Mouse (Mus musculus): ENCODE data around the gene Lsm4. TPM values are rescaled to one million over a fixed set of nuclear protein-coding genes. Genes with fewer than 3 reads are reported as not detected.

Gene Lsm4
- total and polyA plus RNA-seq, 3 experiments, result 143 to 240 (median 168) TPM

GRCm38 (mm10) chr8:70688136-70688535 is 15.1 kb downstream of the Lsm4 start:
- dilution Hi-C loops (cut with MboI; ENCODE audit: extremely low pct_ligation_motif_present, extremely low pct_unique_long_range_greater_than_20kb, low sequenced_read_pairs) (no loop called here), in situ Hi-C loops (cut with MboI; ENCODE audit: low pct_ligation_motif_present, low pct_unique_long_range_greater_than_20kb, low sequenced_read_pairs) (no loop called here)
- Histone ChIP-seq H3K79me2 (replicated peaks; ENCODE audit: control insufficient read depth, extremely low read depth, insufficient read depth, poor library complexity, severe bottlenecking) (no peaks in the 10 kb centered on the region), H3K4me3 (replicated peaks in 1 of 3; ENCODE audit: low read depth in 2 of 3, low read length in 2 of 3, poor library complexity in 1 of 3) (no peak overlapping the region), H3K27me3 (replicated peaks) (no peaks in the 10 kb centered on the region), H3K4me2 (ENCODE audit: insufficient read depth, low read depth, poor library complexity, severe bottlenecking) (no peak overlapping the region), H3K27ac (ENCODE audit: insufficient read depth, low read depth) (no peak overlapping the region), H3K9me3 (replicated peaks; ENCODE audit: low read length) (no peaks in the 10 kb centered on the region), H3K9ac (ENCODE audit: insufficient read depth, low read depth) (no peak overlapping the region), H3K36me3 (replicated peaks in 1 of 2; ENCODE audit: control insufficient read depth in 1 of 2, insufficient read depth in 1 of 2, low read length in 1 of 2) (no peaks in the 10 kb centered on the region), H3K4me1 (ENCODE audit: control insufficient read depth in 1 of 2, insufficient read depth in 2 of 2) (peaks cover 7 to 47% of the 10 kb centered on the region in 2 experiments)
- DNase-seq (ENCODE audit: extremely low read depth), result no peak
- TF ChIP-seq ZC3H11A (IDR thresholded peaks at IDR 0.05; ENCODE audit: low read depth, low read length), result no peak
- TF ChIP-seq BHLHE40 (IDR thresholded peaks at IDR 0.05; ENCODE audit: low read depth, low read length), result no peak
- no peak for TF ChIP-seq USF2 (conservative IDR thresholded peaks at IDR 0.05; ENCODE audit: low read depth, low read length)
- TF ChIP-seq TBP (conservative IDR thresholded peaks at IDR 0.05; ENCODE audit: low read depth, low read length), result no peak
- TF ChIP-seq KAT2A (IDR thresholded peaks at IDR 0.05; ENCODE audit: insufficient replicate concordance, low read length), result no peak
- no peak for TF ChIP-seq POLR2A (IDR thresholded peaks at IDR 0.05; ENCODE audit: low read depth, low read length)
- TF ChIP-seq CTCF (conservative IDR thresholded peaks at IDR 0.05 in 1 of 2, IDR thresholded peaks at IDR 0.05 in 1 of 2; ENCODE audit: low read depth in 2 of 2, low read length in 2 of 2), result no peak
- TF ChIP-seq HCFC1 (IDR thresholded peaks at IDR 0.05; ENCODE audit: low read depth, low read length), result no peak
- no peak for TF ChIP-seq UBTF (IDR thresholded peaks at IDR 0.05; ENCODE audit: low read depth, low read length)
- TF ChIP-seq EP300 (IDR thresholded peaks at IDR 0.05; ENCODE audit: low read length), result no peak
- TF ChIP-seq RCOR1 (conservative IDR thresholded peaks at IDR 0.05; ENCODE audit: low read depth, low read length), result no peak
- TF ChIP-seq CHD2 (IDR thresholded peaks at IDR 0.05; ENCODE audit: low read length), result no peak
- TF ChIP-seq USF1 (IDR thresholded peaks at IDR 0.05; ENCODE audit: low read depth, low read length), result no peak

GRCm38 (mm10) chr8:70689892-70690390 is 16.9 kb downstream of the Lsm4 start:
- Histone ChIP-seq H3K9me3 (replicated peaks; ENCODE audit: low read length) (no peaks in the 10 kb centered on the region), H3K4me2 (ENCODE audit: insufficient read depth, low read depth, poor library complexity, severe bottlenecking) (no peak overlapping the region), H3K27ac (ENCODE audit: insufficient read depth, low read depth) (no peak overlapping the region), H3K4me3 (replicated peaks in 1 of 3; ENCODE audit: low read depth in 2 of 3, low read length in 2 of 3, poor library complexity in 1 of 3) (no peak overlapping the region), H3K9ac (ENCODE audit: insufficient read depth, low read depth) (no peak overlapping the region), H3K79me2 (replicated peaks; ENCODE audit: control insufficient read depth, extremely low read depth, insufficient read depth, poor library complexity, severe bottlenecking) (no peaks in the 10 kb centered on the region), H3K36me3 (replicated peaks in 1 of 2; ENCODE audit: control insufficient read depth in 1 of 2, insufficient read depth in 1 of 2, low read length in 1 of 2) (no peaks in the 10 kb centered on the region), H3K27me3 (replicated peaks) (no peaks in the 10 kb centered on the region), H3K4me1 (ENCODE audit: control insufficient read depth in 1 of 2, insufficient read depth in 2 of 2) (peaks cover 18 to 48% of the 10 kb centered on the region in 2 experiments)
- in situ Hi-C loops (cut with MboI; ENCODE audit: low pct_ligation_motif_present, low pct_unique_long_range_greater_than_20kb, low sequenced_read_pairs), result no loop called here
- no peak for DNase-seq (ENCODE audit: extremely low read depth)
- dilution Hi-C loops (cut with MboI; ENCODE audit: extremely low pct_ligation_motif_present, extremely low pct_unique_long_range_greater_than_20kb, low sequenced_read_pairs), result no loop called here
- TF ChIP-seq HCFC1 (IDR thresholded peaks at IDR 0.05; ENCODE audit: low read depth, low read length) (no peak), POLR2AphosphoS2 (IDR thresholded peaks at IDR 0.05; ENCODE audit: low read depth, low read length) (no peak), IRF4 (IDR thresholded peaks at IDR 0.05; ENCODE audit: low read depth, low read length) (no peak), TBP (conservative IDR thresholded peaks at IDR 0.05; ENCODE audit: low read depth, low read length) (no peak), JUN (IDR thresholded peaks at IDR 0.05; ENCODE audit: insufficient read depth, low read depth, low read length) (no peak), JUND (conservative IDR thresholded peaks at IDR 0.05; ENCODE audit: low read depth, low read length) (no peak), ZKSCAN1 (IDR thresholded peaks at IDR 0.05; ENCODE audit: borderline replicate concordance, low read depth, low read length) (no peak), SIN3A (IDR thresholded peaks at IDR 0.05; ENCODE audit: low read length) (no peak)
